Mouse (Mus musculus): ENCODE data around the gene Hp. TPM values are rescaled to one million over a fixed set of nuclear protein-coding genes. Genes with fewer than 3 reads are reported as not detected.

Hp gene
- polyA plus RNA-seq, 1 experiment from 2014 or later = not detected

DNA sequence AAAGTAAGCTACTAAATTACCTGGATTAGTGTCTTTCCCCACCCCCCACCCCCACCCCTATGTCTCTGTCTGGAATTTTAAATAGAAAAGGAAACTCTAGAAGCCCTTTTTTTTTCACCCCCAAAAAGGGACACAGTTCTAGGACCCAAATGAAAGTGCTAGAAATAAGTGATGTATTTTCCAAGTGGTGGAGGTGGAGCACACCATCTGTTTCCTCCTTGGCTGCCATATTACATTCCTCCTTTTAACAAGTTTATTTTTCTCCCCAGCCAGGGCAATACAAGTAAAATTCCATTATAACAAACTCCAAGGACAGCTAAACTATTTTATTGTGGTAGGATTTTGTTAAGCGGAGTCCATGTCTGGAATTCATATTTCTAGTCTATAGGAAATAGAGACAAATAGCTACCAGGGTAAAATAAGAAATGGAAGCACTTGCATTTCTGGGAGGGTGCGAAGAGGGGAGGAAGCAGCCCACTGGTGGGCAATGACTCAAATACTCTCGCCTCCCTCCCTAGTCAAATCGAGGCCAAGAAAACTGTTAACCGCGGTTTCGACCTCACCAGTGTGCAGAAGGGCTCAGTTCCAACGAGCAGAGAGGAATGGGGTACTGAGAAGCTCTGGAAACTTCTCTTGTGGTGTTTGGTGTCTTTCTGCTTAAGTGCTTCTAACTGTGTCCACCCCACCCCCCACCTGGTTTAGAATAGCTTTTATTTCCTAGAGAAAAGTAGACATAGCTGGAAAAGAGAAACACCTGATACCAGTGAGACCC, 36.0 kb downstream of the Hp start:
- WGBS = 86% methylated on average over 8 of the region's 8 CpGs
- H3K36me3 ChIP-seq (replicated peaks) = peaks cover 18% of the 10 kb centered on the region
- H3K9ac ChIP-seq = no peak overlapping the region
- 0 out of 2 replicates have a peak, but pooled peaks cover 5% of the 10 kb centered on the region for H3K27me3 ChIP-seq
- ATAC-seq (ENCODE audit: low FRiP score) = no peak
- no peak overlapping the region for H3K4me2 ChIP-seq
- no peak overlapping the region for H3K4me3 ChIP-seq (replicated peaks)
- no peak overlapping the region for H3K27ac ChIP-seq
- no peaks in the 10 kb centered on the region for H3K9me3 ChIP-seq
- no peaks in the 10 kb centered on the region for H3K4me1 ChIP-seq

DNA sequence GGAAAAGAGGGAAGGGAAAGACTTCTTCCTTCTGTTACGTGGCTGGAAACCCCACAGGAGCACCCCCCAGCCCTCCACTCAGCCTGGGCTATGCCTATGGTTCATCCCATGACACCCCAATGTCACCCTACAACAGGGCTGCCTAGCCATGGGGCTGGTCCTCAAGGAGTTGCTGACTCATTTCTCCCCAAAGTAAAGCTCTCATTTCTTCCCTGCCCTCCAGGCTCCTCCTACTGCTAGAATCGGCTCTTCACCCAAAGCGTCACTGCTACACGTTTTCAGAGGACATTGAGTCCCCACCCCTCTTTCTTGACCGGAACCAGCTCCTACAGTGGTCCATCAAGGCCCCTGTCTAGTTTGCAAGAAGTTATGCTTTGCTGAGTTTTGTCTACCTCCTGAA, 36.8 kb downstream of the Hp start:
- 76% methylated on average over 5 of the region's 5 CpGs for WGBS
- H3K27me3 ChIP-seq = 0 out of 2 replicates have a peak, but pooled peaks cover 6% of the 10 kb centered on the region
- no peak overlapping the region for H3K27ac ChIP-seq
- no peak overlapping the region for H3K4me2 ChIP-seq
- H3K9ac ChIP-seq = no peak overlapping the region
- H3K36me3 ChIP-seq (replicated peaks) = peaks cover 11% of the 10 kb centered on the region
- ATAC-seq (ENCODE audit: low FRiP score) = no peak
- H3K4me3 ChIP-seq (replicated peaks) = no peak overlapping the region
- no peaks in the 10 kb centered on the region for H3K9me3 ChIP-seq
- no peaks in the 10 kb centered on the region for H3K4me1 ChIP-seq

DNA sequence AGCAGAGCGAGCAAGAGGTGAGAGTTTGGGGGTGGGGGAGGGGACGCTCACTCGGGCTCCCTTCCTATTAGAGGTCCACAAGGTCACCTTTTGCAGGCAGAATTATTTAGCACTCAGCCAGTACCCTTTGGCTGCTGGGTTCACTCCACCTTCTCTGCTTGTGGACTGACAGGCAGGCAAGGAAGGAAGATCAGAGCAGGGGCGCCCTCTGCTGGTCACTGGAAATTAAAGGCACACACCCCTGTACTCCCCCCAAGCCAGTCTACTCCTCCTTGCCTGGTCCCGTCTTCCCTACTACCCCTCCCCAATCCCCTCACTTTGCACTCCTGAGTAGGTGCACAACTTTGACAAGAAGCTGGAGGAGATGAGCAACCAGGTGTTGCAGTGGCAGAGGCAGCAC, 42.3 kb downstream of the Hp start:
- WGBS = 4% methylated on average over 5 of the region's 5 CpGs
- peak overlapping the region; percentile 37; the same call in 1 of the 2 replicates for H3K4me2 ChIP-seq
- no peak overlapping the region for H3K9ac ChIP-seq
- peak; percentile 82 for ATAC-seq (ENCODE audit: low FRiP score)
- H3K4me1 ChIP-seq = peaks cover 8% of the 10 kb centered on the region; the same call in 1 of the 2 replicates
- no peak overlapping the region for H3K27ac ChIP-seq
- 0 out of 2 replicates have a peak, but pooled peaks cover 6% of the 10 kb centered on the region for H3K27me3 ChIP-seq
- no peaks in the 10 kb centered on the region for H3K36me3 ChIP-seq (replicated peaks)
- no peak overlapping the region for H3K4me3 ChIP-seq (replicated peaks)
- no peaks in the 10 kb centered on the region for H3K9me3 ChIP-seq

DNA sequence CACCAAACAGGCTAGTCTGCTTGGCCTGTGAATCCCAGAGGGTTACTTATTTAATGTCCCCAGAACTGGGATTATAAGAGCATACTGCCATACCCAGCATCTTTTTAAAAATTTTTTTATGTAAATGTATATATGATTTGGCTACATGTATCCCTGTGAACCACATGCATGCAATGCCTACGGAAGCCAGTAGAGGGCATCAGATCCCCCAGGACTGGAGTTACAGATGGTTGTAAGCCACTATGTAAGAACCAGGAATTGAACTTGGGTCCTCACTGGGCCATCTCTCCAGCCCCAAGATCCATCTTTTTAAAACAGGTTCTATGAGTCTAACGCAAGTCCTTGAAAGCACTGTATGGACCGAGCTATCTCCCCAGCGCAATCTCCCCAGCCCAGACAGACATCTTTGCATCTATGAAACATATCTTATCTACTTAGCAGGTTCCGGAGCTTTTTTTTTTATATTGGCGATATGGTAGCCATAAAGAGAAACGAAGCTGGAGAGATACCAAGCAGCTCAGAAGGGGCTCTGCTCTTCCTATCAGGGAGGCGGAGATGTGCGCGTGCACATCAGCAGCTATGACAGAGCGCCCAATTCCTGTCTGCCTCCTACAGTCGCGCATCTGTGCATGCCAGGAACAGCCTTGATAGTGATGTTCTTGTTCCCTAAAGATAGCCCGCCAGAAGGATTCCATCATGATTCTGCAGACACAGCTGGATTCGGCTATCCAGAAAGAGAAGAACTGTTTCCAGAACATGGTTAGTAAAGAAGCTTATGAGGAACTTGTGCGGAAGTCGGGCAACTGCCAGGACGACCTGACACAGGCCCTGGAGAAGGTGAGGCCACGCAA, 43.6 kb downstream of the Hp start:
- Histone ChIP-seq H3K4me2 (no peak overlapping the region), H3K9ac (no peak overlapping the region), H3K9me3 (no peaks in the 10 kb centered on the region), H3K36me3 (replicated peaks) (no peaks in the 10 kb centered on the region), H3K27me3 (0 out of 2 replicates have a peak, but pooled peaks cover 6% of the 10 kb centered on the region), H3K27ac (no peak overlapping the region), H3K4me3 (replicated peaks) (no peak overlapping the region), H3K4me1 (peaks cover 8% of the 10 kb centered on the region; the same call in 1 of the 2 replicates)
- WGBS = 89% methylated on average over 19 of the region's 19 CpGs
- no peak for ATAC-seq (ENCODE audit: low FRiP score)

Other genes starting within 250 kb of the Hp start
- 0.28 and 0.40 TPM in 2 replicates for gene Pmfbp1, start 85.1 kb downstream of the Hp start, polyA plus RNA-seq (2016; fragmentation: Nextera tagmentation; extraction: Ambion mirVana)
- gene Dhx38, start 13.3 kb downstream of the Hp start, polyA plus RNA-seq (2016; fragmentation: Nextera tagmentation; extraction: Ambion mirVana) = 32.7 and 35.9 TPM in 2 replicates
- gene Txnl4b, start 13.3 kb downstream of the Hp start, polyA plus RNA-seq (2016; fragmentation: Nextera tagmentation; extraction: Ambion mirVana) = 21.7 and 23.4 TPM in 2 replicates
- gene Dhodh, start 29.5 kb upstream of the Hp start, polyA plus RNA-seq (2016; fragmentation: Nextera tagmentation; extraction: Ambion mirVana) = 38.7 and 39.6 TPM in 2 replicates
- gene Pkd1l3, start 35.3 kb upstream of the Hp start, polyA plus RNA-seq (2016; fragmentation: Nextera tagmentation; extraction: Ambion mirVana) = 0.05 and 0.22 TPM in 2 replicates
- 180 and 185 TPM in 2 replicates for gene Ist1, start 114.1 kb upstream of the Hp start, polyA plus RNA-seq (2016; fragmentation: Nextera tagmentation; extraction: Ambion mirVana)
- 73.1 and 78.5 TPM in 2 replicates for gene Zfp821, start 126.4 kb upstream of the Hp start, polyA plus RNA-seq (2016; fragmentation: Nextera tagmentation; extraction: Ambion mirVana)
- 7.4 and 9.6 TPM in 2 replicates for gene Atxn1l, start 158.6 kb upstream of the Hp start, polyA plus RNA-seq (2016; fragmentation: Nextera tagmentation; extraction: Ambion mirVana)
- gene Ap1g1, start 199.4 kb upstream of the Hp start, polyA plus RNA-seq (2016; fragmentation: Nextera tagmentation; extraction: Ambion mirVana) = 67.6 and 71.1 TPM in 2 replicates

All from forebrain, embryonic 12.5 days (tissue).